Mouse (Mus musculus) E14TG2a.4 (cell line): ENCODE results near the gene Nrxn1.

Source experiments
- CTCF ChIP-seq: conservative IDR thresholded peaks from 2 replicates; pipeline ENCODE4 v1.5.1; 2014; ENCODE audit warnings: low read length
- NANOG ChIP-seq: IDR thresholded peaks from 2 replicates; pipeline ENCODE4 v1.6.1; 2014; ENCODE audit warnings: borderline replicate concordance, low read length, mixed read lengths
- POU5F1 ChIP-seq: IDR thresholded peaks from 2 replicates; pipeline ENCODE4 v1.6.1; 2014; ENCODE audit warnings: low read length, borderline replicate concordance

GRCm38 (mm10) chr17:90695086-90695584, 397.7 kb downstream of the Nrxn1 start:
- TF ChIP-seq CTCF: no peak
- no peak for TF ChIP-seq NANOG
- no peak for TF ChIP-seq POU5F1
